Mouse (Mus musculus) activated CD4-positive, CD25-positive, alpha-beta regulatory T cell, adult 9 weeks (primary cell): Measurements from ENCODE around the gene Cnnm1. TPM values are rescaled to one million over a fixed set of nuclear protein-coding genes. Genes with fewer than 3 reads are reported as not detected.

ENCODE experiments used
- polyA plus RNA-seq: library from polyadenylated mRNA; unstranded; fragments of 100-300 nt; shearing (Covaris generic); gene quantifications from one replicate; pipeline ENCODE4 v1.2.1, GENCODE M21; 2017

The Cnnm1 gene
- polyA plus RNA-seq: not detected

GRCm38 (mm10) chr19:43440112-43440737 lies at the start of gene Cnnm1:
TSS of gene Cnnm1 (plus strand) at chr19:43440436.

GRCm38 (mm10) chr19:43524187-43525103 lies 84.2 kb downstream of the Cnnm1 start, which contains the start of gene Got1:
TSS of gene Got1 (minus strand) at chr19:43524605.

Other genes starting within 250 kb of the Cnnm1 start
- not detected for gene Hpse2, start 52.1 kb upstream of the Cnnm1 start, polyA plus RNA-seq
- gene Got1, start 84.2 kb downstream of the Cnnm1 start, polyA plus RNA-seq: 55.5 TPM
- not detected for gene Nkx2-3, start 171.9 kb downstream of the Cnnm1 start, polyA plus RNA-seq
- 5.1 TPM for gene Slc25a28, start 234.4 kb downstream of the Cnnm1 start, polyA plus RNA-seq
- 5.1 TPM for gene Entpd7, start 249.2 kb downstream of the Cnnm1 start, polyA plus RNA-seq